Mouse (Mus musculus): ENCODE results near the gene 4932415D10Rik.

Gene 4932415D10Rik

GRCm38 (mm10) chr10:82316482-82316881, at the start of gene 4932415D10Rik:
4932415D10Rik (minus strand) TSS chr10:82316582.
- no peak for DNase-seq (ENCODE audit: extremely low spot score, low read depth, low spot score)

GRCm38 (mm10) chr10:82361911-82362310, 45.5 kb upstream of the 4932415D10Rik start:
- DNase-seq (ENCODE audit: extremely low spot score, low read depth, low spot score), result no peak

GRCm38 (mm10) chr10:82355401-82355800, 39.0 kb upstream of the 4932415D10Rik start:
- DNase-seq (ENCODE audit: extremely low spot score, low read depth, low spot score), result no peak

- DNase-seq (ENCODE audit: extremely low spot score, low read depth, low spot score), result peak; percentile 81
These were observed 38.0 kb upstream of the 4932415D10Rik start, which contains the start of gene Gm4924 for GRCm38 (mm10) chr10:82354083-82355010. Gm4924 (plus strand) TSS chr10:82354255.

GRCm38 (mm10) chr10:82329826-82330225, 13.4 kb upstream of the 4932415D10Rik start:
- no peak for DNase-seq (ENCODE audit: extremely low spot score, low read depth, low spot score)

GRCm38 (mm10) chr10:82320134-82320533, 3.8 kb upstream of the 4932415D10Rik start:
- no peak for DNase-seq (ENCODE audit: extremely low spot score, low read depth, low spot score)

GRCm38 (mm10) chr10:82296440-82296839, 19.9 kb downstream of the 4932415D10Rik start:
- DNase-seq (ENCODE audit: extremely low spot score, low read depth, low spot score), result no peak

GRCm38 (mm10) chr10:82257331-82257730, 59.1 kb downstream of the 4932415D10Rik start:
- DNase-seq (ENCODE audit: extremely low spot score, low read depth, low spot score), result no peak

- DNase-seq (ENCODE audit: extremely low spot score, low read depth, low spot score), result no peak
These were observed 71.4 kb downstream of the 4932415D10Rik start for GRCm38 (mm10) chr10:82245021-82245420.

- DNase-seq (ENCODE audit: extremely low spot score, low read depth, low spot score), result no peak
These were observed 75.0 kb downstream of the 4932415D10Rik start for GRCm38 (mm10) chr10:82241401-82241788.

GRCm38 (mm10) chr10:82240742-82241400, 75.5 kb downstream of the 4932415D10Rik start, which contains the start of gene Zfp938:
Zfp938 (minus strand) TSS chr10:82241280.
- peak; percentile 62 for DNase-seq (ENCODE audit: extremely low spot score, low read depth, low spot score)
